Mouse (Mus musculus) layer of hippocampus, postnatal 25 days (tissue): ENCODE results near the gene Ube2g1. TPM values are rescaled to one million over a fixed set of nuclear protein-coding genes. Genes with fewer than 3 reads are reported as not detected.
"Not testable (repeated sequence)": the region's sequence is repeated elsewhere in the genome, so short reads cannot be mapped to it uniquely, and the experiment has no call there.

ENCODE experiments used
- DNase-seq, 2 experiments: peaks; one replicate each; pipeline ENCODE4 v3.0.0; 2022; ENCODE audit warnings: mixed read lengths in 2 of 2, low spot score in 1 of 2; ENCODE audit errors: extremely low spot score in 1 of 2
- microRNA-seq, 2 experiments: library from miRNA; unstranded; fragments of <30 nt; microRNA quantifications; one replicate each; pipeline ENCODE4 v1.2.0; 2021
- total RNA-seq, 2 experiments: library from RNA; stranded (reverse); gene quantifications; 2 replicates each; pipeline ENCODE4 v1.2.3; 2021

Gene Ube2g1
- total RNA-seq, 2 experiments from 2014 or later: 45.6 to 49.2 TPM

DNA sequence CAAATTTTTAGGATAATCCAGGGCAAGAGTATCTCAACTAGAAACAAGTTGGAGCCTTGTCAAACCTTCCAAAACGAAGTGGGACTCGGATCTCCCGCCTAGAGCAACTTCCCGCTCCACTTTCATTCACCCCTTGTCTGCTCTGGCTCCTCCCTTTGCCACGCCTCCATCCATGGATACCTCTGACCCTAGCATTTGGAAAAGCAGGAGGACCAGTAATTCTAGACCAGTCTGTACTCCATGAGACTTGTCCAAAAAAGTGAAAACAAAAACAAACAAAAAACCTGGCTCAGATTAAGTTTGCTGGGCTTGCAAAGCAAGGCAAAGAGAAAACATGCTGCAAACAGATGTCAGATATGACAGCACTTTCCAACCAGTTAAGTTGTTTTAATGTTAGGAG lies 81.2 kb downstream of the Ube2g1 start:
- DNase-seq: no peak

DNA sequence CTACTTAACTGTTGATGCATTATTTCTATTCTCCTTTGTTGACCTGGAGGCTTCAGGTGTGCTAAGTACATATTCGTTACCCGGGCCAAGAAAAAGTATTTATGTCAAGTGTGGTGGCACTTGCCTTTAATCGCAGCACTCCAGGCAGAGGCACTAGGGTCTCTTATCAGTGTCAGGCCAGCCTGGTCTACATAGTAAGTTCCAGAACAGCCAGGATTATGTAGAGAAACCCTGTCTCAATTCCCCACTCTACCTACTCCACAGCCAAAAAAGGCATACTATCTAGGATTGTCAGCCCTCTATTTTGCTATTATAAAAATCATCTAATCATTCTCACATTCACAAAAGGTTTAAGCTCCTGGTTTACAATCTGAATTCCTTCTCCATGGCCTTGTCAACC lies 82.0 kb downstream of the Ube2g1 start:
- no peak for DNase-seq

DNA sequence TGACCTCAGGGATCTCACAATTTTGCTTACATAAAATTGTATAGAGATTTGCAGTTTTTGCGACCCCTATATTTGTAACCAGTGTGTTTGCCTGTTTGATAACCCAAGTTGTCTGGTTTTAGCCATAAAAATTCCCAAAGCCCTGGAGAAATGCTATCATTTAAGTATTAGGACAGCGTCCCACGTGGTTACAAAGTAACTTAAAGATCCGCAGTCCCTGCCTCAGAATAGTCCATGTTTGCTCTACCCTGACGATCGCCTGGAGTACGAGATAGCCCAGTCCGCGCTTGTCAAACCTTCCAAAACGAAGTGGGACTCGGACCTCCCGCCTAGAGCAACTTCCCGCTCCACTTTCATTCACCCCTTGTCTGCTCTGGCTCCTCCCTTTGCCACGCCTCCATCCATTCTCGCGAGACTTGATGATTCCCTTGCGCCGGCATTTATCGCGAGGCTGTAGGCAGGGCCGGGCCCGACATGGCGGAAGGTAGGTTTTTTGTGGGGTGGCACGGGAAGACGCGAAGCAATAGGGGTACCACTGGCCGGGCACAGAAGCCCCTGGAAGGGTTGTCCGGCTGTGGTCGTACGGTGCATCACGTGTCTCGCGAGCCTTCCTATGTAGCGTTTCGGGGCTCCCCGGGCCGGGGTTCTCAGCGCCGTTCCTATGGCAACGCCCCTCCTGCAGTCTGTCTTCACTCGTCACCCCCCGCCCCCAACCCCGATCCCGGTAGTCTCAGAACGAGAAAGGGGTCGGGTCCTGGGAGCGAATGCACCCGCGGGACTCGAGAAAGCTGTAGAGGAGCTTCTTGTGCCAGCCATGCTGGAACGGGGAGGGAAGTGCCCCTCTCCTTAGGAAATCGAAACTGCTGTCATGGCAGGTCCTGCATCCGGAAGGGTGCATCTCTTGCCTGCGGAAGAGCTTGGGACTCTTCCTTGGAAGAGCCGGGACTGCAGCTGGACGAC lies 82.7 kb downstream of the Ube2g1 start, which contains the start of gene Ankfy1:
Ankfy1 (plus strand) TSS at position 456 of the 960 bp plus-strand sequence.
- peak; percentile 91 to 93 for DNase-seq

DNA sequence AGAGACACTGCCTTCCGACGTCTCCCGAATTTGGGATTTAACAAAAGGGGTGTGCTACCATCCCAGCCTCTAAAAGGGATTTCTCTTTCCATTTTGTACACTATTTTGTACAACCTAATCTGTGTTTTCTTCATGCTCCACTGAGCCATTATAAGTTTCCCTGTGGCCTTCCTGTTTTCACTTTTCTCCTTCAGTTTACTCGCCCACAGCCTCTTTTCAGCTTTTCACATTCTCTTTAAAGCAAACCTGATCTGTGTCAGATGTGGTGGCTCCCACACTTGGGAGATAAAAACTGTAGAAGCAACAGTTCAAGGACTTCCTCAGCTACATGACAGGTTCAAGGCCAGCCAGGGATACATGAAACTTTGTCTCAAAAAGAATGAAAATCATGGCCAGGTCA lies 85.3 kb downstream of the Ube2g1 start:
- no peak for DNase-seq

DNA sequence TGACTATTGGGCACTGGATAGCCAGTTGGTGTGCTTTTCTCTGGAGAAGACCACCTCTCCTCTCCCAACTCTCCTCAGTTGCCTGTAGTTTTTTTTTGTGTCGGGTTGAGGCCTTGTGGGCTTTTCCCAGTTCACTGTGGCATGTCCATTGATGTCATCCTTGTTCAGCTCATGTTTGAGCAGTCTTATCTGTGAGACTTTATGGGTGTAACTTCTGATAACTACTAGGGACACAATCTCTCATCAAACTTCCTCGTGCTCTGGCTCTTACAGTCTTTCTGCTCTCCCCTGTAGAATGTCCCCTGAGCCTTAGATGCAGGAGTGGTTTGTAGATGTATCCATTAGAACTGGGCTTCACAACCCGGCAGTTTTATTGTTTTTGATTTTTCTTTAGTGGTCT lies 87.9 kb downstream of the Ube2g1 start:
- DNase-seq: no peak

DNA sequence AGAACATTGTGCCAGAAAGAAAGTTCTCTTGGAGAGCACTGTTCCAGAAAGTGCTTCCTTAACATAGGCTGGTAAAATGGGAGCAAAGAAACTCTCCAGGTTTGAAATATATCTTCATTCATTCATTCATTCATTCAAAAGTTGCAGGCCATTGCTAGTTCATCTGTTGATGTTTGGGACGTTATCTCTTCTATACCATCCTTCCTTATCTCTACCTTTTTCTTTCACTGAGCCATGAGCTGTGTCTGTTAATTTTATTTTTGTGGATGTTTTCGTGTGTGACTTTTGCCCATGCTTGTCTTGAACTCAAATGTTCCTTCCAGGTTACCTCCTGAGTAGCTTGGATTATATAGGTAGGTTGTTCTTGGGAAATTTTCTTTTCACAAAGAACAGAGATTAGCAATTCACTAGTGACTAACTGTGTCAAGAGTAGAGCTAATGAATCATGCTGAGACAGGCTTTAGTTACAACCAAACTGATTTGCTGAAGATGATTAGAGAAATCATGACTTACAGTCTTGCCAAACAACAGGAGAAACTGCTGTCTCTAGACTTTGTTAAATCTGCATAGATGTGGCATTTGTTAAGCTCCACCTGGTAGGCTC lies 89.4 kb downstream of the Ube2g1 start:
- no peak for DNase-seq

DNA sequence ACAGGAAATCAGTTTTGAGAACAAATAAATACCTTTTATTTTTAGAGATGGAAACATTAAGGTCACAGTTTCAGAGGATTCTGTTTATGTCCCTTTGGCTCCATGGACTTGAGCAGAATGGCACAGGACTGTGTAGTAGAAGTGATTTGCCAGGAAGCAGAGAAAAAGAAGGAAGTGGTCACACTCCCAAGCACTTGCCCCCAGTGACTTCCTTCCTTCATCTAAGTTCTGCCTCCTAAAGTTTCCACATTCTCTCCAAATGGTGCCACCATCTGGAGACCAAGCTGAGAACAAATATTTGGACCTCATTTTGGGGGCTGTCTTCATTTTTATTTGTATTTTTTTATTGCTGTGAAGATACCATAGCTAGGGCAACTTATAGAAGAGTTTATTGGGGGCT lies 90.2 kb downstream of the Ube2g1 start:
- DNase-seq: no peak

DNA sequence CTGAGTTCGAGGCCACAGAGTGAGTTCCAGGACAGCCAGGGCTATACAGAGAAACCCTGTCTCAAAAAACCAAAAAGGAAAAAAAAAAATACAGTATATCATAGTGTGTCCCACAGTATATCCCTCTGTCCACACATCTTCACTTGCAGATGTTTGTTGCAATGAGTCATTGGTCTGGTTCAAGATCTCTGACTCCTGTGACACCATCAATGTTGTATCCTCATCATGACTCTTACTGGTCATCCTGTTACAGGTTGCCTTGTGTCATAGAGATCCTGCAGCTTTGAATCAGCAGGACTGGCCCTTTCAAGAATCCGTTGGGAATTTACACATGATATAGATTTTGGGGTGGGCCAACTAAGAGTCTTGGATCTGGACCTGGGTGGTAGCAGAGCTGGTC lies 98.0 kb downstream of the Ube2g1 start:
- DNase-seq: not testable (repeated sequence)

DNA sequence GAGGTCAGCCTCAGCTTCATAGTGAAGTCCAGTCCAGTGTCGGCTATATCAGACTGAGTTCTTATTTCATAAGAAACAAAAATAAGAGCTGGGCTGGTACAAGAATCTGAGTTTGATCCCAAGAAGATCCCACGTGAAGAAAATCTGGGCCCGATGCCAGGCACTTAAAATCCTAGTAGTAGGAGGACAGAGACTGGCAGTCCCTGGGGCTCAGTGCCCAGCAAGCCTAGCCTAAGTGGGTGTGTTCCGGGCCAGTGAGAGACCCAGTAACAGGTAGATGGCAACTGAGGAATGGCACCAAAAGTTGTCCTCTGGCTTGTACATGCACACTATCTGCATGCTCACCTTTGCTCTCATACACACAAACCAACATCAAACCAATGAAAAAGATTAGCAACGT lies 105.6 kb downstream of the Ube2g1 start:
- DNase-seq: peak in 1 of 2 experiments; percentile 42

DNA sequence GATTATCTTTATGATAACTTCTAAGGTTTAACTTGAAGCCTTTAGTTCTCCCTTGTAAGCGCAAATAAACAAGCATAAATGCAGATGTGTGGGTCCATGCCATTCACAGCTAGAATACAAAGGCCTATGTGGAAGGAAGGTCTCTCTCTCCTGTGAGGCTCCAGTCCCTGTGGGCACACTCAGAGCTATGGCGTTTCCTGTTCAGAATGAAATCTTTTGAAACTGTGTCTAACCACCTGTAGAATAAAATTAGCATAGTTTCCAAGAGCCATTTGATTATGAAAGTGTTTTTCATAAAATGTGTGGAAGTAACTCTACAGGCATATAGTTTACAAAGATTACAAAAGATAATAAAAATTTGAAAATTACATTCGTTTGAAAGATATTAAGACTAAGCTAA lies 111.1 kb downstream of the Ube2g1 start:
- DNase-seq: no peak

DNA sequence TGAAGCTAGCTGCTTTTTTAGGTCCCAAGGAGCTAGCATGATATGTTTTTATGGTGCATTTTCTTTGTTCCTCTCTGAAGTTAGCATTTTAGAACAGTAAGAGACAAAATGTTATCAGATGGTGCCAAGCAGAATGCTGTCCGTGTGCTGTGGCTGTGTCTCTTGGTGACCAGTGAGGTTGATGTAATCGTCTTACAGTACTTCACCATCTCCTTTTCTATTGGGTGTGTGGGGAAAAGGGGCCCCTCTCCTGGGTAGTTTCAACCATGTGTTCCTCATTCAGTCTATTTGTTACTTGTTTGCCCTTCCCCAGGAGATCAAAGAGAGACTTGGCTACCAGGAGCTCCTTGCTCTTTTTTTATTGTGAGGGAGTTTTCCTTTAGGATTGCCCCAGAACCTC lies 116.1 kb downstream of the Ube2g1 start:
- no peak for DNase-seq

DNA sequence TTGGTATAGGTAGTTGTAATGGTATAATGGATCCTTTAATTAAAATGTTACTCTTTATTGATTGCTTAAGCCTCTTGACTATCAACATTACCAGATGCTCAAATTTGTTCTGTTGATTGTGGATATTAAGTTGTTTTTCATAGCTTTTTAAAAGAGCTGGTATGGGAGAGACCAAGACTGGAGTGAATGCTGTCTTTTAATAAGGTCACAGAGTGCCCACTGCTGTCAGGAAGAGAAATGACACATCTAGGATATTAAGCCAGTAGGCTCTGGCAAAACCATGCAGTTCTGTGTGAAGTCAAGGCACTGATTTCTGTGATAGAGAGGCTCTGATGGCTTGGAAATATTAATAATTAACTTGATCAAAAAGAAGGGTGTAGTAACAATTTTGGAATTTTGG lies 116.8 kb downstream of the Ube2g1 start:
- no peak for DNase-seq

DNA sequence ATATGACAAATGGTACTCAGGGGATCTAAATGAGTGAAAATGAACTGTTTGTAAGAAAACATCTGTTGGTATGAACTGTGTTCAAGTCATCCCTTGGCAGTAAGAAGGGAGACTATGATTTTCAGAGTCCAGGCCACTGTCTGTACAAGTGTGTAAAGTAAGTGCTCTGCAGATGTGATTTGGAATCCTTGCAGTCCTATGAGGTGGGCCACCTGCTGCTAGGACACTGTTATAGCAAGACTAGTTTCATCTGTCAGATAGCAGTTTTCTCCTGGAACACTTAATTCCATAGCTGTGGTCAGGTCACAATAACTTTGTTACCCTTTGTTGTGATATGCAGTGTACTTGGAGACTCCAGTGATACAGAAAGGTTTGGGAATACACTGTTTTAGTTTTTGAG lies 118.9 kb downstream of the Ube2g1 start:
- no peak for DNase-seq

DNA sequence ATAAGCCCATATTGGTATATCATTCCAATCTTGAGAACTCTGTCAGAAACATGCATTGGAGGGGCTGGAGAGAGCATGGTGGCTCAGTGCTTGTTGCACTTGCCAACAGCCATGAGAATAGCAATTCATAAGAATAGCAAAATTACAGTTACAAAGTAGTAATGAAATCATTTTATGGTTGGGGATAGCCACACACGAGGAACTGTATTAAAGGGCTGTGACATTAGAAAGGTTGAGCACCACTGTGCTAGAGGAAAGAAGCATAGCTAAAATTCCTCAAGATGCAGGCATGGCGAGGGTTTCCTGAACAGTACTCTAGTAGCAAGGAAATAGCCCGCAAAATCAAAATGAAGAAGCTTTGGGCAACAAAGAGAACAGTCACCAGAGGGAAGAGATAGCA lies 126.7 kb downstream of the Ube2g1 start:
- no peak for DNase-seq

DNA sequence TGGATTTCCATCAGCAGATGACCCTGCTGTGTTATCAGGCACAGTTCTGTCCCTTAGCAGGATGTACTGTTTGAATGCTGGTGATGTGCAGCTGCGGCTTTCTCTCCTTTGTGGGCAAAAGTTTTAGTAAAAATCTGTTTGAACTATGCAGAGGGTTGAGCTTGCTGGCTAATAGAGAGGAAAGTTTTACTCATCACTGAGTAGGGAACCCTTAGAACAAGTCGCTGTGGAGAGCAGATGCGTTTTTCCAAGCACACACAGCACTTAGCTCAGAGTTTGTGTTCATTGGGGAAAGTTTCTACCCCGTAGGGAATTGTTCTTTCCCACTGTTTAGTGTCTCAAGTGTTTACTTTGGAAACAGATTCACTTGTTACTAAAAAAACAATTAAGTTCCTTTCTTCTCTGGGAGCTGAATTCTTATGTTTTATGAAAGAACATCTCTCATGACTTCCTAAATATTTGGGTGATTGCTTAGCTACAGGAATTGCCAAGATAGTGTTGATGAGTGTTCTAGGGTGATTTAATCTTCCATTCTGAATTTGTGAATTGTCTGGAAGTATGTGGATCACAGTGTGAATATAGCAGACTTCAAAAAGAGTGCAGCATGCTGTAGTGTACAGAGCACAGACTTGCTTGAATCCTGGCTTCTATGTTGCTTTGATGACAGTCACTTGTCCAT lies 127.9 kb downstream of the Ube2g1 start:
- DNase-seq: no peak

DNA sequence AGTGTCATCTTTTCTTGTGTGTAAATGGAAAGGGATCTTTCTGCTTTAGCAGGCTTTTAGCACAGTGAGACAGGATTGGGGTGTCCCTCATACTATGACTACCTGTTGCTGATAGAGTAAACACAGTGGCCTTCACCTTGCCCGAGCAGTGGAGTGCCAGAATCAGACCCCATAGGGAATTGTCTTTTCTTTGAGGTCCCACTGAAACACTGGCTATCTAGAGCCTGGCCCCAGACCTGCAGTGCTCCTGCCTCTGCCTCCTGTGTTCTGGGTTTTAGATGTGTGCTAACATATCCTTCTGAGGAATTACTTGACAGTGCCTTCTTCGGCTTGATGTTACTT lies 128.4 kb downstream of the Ube2g1 start:
- DNase-seq: no peak

Small RNA genes within 50 kb of the gene (microRNA-seq; reads per million reads assigned to microRNA genes)
- gene Gm25678: 0 reads per million in 2 experiments

Other genes starting within 250 kb of the Ube2g1 start
- 1 to 10 TPM; 2.7 to 3.1 TPM for gene Tekt1, start 244.8 kb upstream of the Ube2g1 start, total RNA-seq
- gene Smtnl2, start 195.6 kb upstream of the Ube2g1 start, total RNA-seq: 1 to 10 TPM; 2.0 to 3.0 TPM
- gene Ggt6, start 171.8 kb upstream of the Ube2g1 start, total RNA-seq: under 1 TPM in 1 of 2 experiments, not detected in 1; 0.20 TPM
- 10 to 100 TPM; 48.3 to 54.0 TPM for gene Mybbp1a, start 165.9 kb upstream of the Ube2g1 start, total RNA-seq
- 10 to 100 TPM; 95.8 to 97.0 TPM for gene Spns2, start 117.4 kb upstream of the Ube2g1 start, total RNA-seq
- gene Spns3, start 56.8 kb upstream of the Ube2g1 start, total RNA-seq: under 1 TPM; 0.15 to 0.28 TPM
- 10 to 100 TPM; 31.3 to 35.9 TPM for gene Ankfy1, start 82.7 kb downstream of the Ube2g1 start, total RNA-seq
- gene Cyb5d2, start 188.9 kb downstream of the Ube2g1 start, total RNA-seq: 10 to 100 TPM; 18.6 to 19.8 TPM
- gene Zzef1, start 188.9 kb downstream of the Ube2g1 start, total RNA-seq: 10 to 100 TPM; 39.6 to 55.0 TPM